Mouse (Mus musculus) right cerebral cortex, postnatal 4 days (tissue): ENCODE measurements around the gene Apopt1.

Source experiments
- DNase-seq: peaks from one replicate; pipeline ENCODE4 v3.0.0-alpha.2; 2022

Apopt1 gene

DNA sequence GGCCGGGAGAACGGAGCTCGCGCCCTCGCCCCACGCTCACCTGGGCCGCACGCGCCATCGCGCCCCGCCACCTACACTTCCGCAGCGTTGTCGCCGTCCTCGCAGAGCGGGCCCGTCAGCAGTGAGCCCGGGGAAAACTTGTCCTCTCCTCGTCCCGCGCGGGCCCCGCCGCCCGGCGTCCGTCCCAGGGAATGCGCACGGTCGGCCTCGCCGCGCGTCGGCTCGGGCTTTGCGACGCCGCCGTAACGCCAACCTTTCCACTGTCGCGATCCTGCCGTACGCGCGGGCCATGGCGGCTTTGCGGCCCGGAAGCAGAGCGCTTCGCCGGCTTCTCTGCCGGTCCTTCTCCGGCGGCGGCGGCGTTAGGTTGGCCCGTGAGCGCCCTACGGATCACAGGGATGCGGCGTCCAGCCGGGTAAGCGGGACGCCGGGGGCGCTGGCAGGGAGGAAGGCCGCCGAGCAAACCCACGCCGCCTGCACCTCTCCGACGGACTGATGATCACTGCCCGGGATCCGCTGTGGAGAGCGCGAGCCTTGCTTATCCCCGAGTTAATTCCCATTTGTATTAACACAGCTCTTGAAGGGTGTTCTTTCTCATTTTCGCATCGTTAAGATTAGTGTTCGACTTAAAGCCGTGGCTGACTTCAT lies at the start of gene Apopt1, which contains the start of gene Bag5:
Apopt1 (plus strand) TSS at position 258 of the 648 bp plus-strand sequence.
Bag5 (minus strand) TSS at position 254 of the 648 bp plus-strand sequence.
- DNase-seq: peak; percentile 87

GRCm38 (mm10) chr12:111664144-111664634 lies 48.9 kb upstream of the Apopt1 start:
- DNase-seq: no peak

DNA sequence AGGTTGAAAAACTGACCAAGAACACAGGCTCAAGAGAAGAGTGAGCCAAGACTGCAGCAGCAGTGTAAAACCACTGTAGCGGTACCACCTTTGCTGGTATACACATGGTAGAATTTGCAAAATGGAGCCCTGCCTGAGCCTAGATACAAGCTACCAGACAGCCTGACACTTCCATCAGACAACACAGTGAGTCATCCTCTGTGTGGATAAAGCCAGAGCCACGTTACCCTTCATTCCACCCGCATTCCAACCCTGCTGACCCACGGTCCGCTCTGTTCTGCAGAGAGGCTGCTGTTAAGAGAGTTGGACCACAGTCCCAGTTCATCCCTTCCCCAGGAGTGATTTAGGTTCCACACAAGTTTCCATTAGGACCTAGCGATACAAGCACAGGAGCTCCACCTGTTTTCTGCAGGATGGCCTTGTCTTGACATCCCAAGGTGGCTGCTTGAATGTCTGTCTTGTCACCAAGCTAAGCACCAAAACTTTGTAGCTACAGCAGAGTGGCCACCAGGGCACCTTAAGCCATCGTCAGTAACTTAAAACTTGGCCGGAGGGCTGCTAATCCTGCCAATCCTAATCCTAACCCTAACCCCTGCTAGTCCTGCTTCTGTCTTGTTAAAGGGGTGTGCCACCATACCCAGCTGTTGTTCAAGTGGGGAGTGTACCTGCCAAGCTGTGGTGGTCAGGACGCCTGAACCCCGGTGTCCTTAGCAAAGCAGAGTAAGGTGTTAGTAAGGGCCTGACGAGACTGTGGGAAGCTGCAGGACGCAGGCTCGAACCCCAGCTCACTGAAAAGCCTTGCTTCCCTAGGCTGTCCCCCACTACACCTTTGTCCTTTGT lies 47.8 kb upstream of the Apopt1 start:
- DNase-seq: no peak

- DNase-seq: no peak
These were observed 46.7 kb upstream of the Apopt1 start for GRCm38 (mm10) chr12:111666380-111666779.

GRCm38 (mm10) chr12:111667421-111667820 lies 45.6 kb upstream of the Apopt1 start:
- DNase-seq: no peak

GRCm38 (mm10) chr12:111668457-111668912 lies 44.6 kb upstream of the Apopt1 start:
- peak; percentile 100 for DNase-seq

- no peak for DNase-seq
These were observed 43.9 kb upstream of the Apopt1 start for GRCm38 (mm10) chr12:111669000-111669788.

DNA sequence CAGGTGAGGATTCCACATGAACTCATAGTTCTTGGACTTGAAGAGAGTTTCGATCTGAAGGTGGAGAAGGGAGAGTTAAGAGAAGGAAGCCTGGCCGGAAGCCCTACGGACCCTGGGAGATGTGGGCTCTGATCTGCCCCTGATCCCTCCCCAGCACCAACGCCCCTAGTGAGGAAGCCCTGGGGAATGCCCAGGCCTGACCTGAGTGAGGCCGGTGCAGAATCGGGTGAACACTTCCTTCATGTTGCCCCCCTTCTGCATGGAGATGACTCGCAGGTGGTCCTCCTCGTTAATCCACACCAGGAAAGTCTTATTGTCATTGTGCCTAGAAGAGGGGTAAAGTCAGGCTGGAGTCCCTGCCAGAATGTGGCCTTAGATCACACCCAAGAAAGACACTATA lies 43.1 kb upstream of the Apopt1 start:
- no peak for DNase-seq

DNA sequence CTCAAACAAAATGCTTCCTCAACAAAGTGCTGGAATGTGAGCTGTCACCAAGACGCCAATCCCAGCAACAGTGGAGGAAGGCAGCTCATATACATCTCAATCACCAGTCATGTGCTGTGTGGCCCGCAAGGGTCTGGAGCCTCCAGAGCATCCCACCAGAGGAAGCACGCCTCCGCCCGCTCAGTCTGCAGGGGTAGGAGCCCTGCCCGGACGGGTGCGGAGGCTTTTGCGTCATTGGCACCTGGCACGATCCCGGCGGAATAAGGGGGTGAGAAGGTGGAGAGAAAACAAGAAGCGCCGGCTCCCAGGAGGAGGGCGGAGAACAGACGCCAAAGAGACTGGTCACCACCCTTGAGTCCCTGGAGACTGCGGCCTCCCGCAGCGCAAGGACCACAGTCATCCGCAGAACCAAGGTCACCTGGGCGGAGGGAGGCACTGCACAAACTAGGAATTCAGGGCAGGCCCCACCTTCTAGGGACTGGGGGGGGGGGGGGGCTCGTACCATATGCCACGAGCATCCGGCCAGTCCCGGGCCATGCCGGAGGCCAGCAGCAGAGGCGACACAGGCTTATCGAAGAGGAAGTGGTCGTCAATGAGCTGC lies 42.6 kb upstream of the Apopt1 start:
- DNase-seq: peak; percentile 38

DNA sequence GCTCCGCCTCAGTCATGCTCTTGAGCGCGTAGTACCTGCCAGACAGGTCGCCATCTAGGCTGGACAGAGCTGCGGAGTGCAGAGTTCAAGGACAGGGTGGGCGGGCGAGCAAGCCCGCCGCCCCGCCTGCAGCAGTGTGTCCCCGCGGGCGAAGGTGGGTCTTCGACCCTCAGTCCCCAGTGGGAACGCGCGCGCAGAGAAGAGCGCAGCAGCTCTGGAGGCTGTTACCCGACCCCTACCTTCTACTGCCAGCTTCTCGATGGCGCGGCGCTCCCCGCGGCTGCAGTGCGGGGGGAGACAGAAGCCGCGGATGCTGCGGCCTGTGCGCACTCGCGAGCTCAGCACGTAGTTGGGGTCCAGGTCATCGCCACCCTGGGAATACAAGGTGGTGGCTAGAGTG lies 42.1 kb upstream of the Apopt1 start:
- DNase-seq: peak; percentile 43

DNA sequence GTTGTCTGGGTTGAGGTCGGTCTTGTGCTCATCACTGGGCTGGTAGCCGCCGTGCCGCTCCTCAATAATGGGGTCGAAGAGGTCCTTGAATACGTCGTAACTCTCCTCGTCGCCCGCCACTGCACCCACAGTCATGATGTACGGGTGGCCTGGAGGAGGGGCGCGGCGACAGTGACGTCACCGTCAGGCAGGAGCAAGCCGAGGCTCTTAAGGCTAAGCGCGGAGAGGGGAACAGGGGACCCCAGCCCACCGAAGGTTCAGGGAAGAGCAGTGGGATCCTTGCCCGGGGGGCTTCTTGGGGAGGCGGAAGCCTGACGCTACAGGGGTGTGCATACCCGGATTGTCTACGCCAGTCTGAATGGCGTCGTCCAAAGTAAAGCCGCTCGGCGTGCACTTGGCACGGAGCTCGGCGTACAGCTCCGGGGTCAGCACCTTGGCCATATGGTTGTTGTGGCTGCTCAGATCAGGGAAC lies 41.6 kb upstream of the Apopt1 start:
- peak; percentile 82 for DNase-seq

DNA sequence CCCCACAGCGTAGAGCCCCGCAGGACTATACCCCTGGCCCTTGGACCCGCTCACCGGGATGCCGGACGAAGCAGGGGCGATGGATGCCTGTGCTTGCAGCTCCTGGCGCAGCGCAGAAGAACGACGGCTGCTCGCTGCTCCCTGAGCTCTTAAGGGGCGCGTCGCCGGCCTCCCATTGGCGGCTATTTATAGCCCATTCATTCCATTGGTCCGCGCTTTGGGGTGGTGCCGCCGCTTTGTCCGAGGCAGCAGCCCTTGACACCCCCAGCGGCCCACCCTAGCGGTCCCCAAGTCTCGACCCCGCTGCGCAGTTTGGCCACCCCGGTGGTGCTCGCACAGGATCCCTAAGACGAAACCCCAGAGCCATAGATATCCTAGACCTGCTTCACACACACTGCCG lies 40.9 kb upstream of the Apopt1 start, which contains the start of gene Ckb:
Ckb (minus strand) TSS at position 163 of the 400 bp plus-strand sequence.
- peak; percentile 92 for DNase-seq

GRCm38 (mm10) chr12:111672581-111672980 lies 40.5 kb upstream of the Apopt1 start:
- DNase-seq: peak; percentile 51

- no peak for DNase-seq
These were observed 38.1 kb upstream of the Apopt1 start for GRCm38 (mm10) chr12:111674850-111675486.

GRCm38 (mm10) chr12:111675797-111676580 lies 37.1 kb upstream of the Apopt1 start:
- no peak for DNase-seq

- DNase-seq: no peak
These were observed 35.6 kb upstream of the Apopt1 start for GRCm38 (mm10) chr12:111677421-111677820.

- DNase-seq: peak; percentile 90
These were observed 35.0 kb upstream of the Apopt1 start, which contains the start of gene Trmt61a for GRCm38 (mm10) chr12:111677882-111678669. Gene Trmt61a (plus strand): TSS chr12:111678105.

- DNase-seq: no peak
These were observed 34.5 kb upstream of the Apopt1 start for GRCm38 (mm10) chr12:111678670-111678933.

DNA sequence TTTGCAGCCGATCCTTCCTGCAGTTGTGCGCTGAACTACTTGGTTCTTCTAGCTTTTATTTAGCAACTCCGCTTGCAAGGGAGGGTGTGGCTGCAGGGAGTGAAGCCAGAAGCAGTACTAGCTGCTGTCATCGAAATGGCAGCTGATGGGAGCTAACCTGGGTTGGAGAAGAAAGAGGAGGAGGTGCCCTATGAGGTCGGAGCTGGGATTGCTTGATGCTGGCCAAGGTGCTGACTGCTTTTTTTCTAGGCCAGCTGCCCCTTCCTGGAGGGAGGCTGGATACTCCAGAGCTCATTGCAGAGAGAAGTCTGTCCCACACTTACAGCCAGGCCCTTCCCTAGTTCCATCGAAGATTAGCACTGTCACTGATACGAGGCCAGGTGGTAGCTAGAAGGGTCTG lies 34.1 kb upstream of the Apopt1 start:
- DNase-seq: no peak

- no peak for DNase-seq
These were observed 32.4 kb upstream of the Apopt1 start for GRCm38 (mm10) chr12:111680661-111681060.
